Mouse (Mus musculus) hindbrain, embryonic 10.5 days (tissue): ENCODE results near the gene Vcl. TPM values are rescaled to one million over a fixed set of nuclear protein-coding genes. Genes with fewer than 3 reads are reported as not detected.

ENCODE experiments used
- polyA plus RNA-seq: library from polyadenylated mRNA; unstranded; fragments of >200 nt; fragmentation: Nextera tagmentation; extraction: Ambion mirVana; gene quantifications from 2 replicates; pipeline ENCODE4 v1.2.1, GENCODE M21; 2016

Vcl gene
- polyA plus RNA-seq, 1 experiment from 2014 or later = 31.8 TPM

Other genes starting within 250 kb of the Vcl start
- gene Fut11, start 234.4 kb upstream of the Vcl start, polyA plus RNA-seq = 20.1 and 20.7 TPM in 2 replicates
- gene Chchd1, start 226.4 kb upstream of the Vcl start, polyA plus RNA-seq = 250 and 263 TPM in 2 replicates
- 32.5 and 40.3 TPM in 2 replicates for gene Zswim8, start 221.8 kb upstream of the Vcl start, polyA plus RNA-seq
- gene Ndst2, start 194.8 kb upstream of the Vcl start, polyA plus RNA-seq = 23.3 and 28.3 TPM in 2 replicates
- 38.2 and 48.8 TPM in 2 replicates for gene Camk2g, start 135.3 kb upstream of the Vcl start, polyA plus RNA-seq
- 0.47 and 0.52 TPM in 2 replicates for gene Plau, start 92.7 kb upstream of the Vcl start, polyA plus RNA-seq
- gene Ap3m1, start 123.1 kb downstream of the Vcl start, polyA plus RNA-seq = 99.0 and 110 TPM in 2 replicates
- gene Adk, start 123.2 kb downstream of the Vcl start, polyA plus RNA-seq = 115 and 146 TPM in 2 replicates